Mouse (Mus musculus) splenic B cell, adult 2 months (primary cell): ENCODE measurements around the gene Arhgap23.

Experiments used
- DNase-seq: peaks from one replicate; pipeline ENCODE4 v3.0.0-alpha.2; 2011; ENCODE audit warnings: low read depth, low spot score
- H3K27me3 ChIP-seq: 2 replicates; pipeline ENCODE4 v1.6.1; 2012; ENCODE audit warnings: mild to moderate bottlenecking, low read length, moderate library complexity, mixed read lengths; ENCODE audit not compliant: control insufficient read depth, poor library complexity, insufficient read depth, severe bottlenecking
- H3K36me3 ChIP-seq: 2 replicates; pipeline ENCODE4 v1.6.1; 2012; ENCODE audit warnings: mild to moderate bottlenecking, low read length, moderate library complexity, mixed read lengths; ENCODE audit not compliant: control insufficient read depth, poor library complexity, insufficient read depth, severe bottlenecking

Arhgap23 gene

GRCm38 (mm10) chr11:97543181-97543733 lies 127.9 kb downstream of the Arhgap23 start:
- no peak for DNase-seq
- H3K27me3 ChIP-seq, result no peaks in the 10 kb centered on the region
- H3K36me3 ChIP-seq, result no peaks in the 10 kb centered on the region

GRCm38 (mm10) chr11:97543883-97544282 lies 128.6 kb downstream of the Arhgap23 start:
- no peak for DNase-seq
- Histone ChIP-seq H3K27me3 (no peaks in the 10 kb centered on the region), H3K36me3 (no peaks in the 10 kb centered on the region)

DNA sequence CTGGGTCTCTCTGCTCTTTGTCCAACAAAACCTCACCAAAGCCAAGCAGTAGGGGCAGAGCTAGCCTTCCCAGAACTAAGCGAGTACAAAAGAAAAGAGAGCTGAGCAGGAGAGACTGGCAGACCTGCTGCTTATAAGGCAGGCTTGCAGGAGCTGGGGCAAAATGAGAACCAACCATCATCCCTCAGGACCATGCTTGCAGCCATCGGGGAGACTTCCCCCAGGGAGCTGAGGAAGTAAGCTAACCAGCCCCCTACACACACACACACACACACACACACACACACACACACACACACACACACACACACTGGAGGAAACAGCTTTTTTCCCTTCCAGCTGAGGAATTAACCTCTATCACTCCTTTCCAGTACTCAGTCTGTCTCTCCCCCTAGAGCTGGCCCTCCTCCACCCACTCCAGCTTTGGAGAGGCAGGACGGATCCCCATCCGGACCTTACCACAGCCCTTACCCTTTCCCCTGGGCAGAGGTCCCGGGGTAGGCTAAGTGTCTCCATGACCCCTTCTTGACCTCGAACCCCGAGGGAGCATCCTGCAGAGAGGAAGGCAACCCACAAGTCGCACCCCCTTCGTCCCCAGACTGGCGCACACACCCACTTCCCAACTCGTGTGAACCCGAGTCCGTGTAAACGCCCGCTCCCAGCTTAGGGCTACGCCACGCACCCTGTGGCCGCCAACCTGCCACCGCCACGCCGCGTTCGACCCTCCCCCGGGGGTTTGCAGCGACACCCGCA lies 130.7 kb downstream of the Arhgap23 start:
- no peak for DNase-seq
- Histone ChIP-seq H3K27me3 (no peaks in the 10 kb centered on the region), H3K36me3 (no peaks in the 10 kb centered on the region)

- DNase-seq, result no peak
- no peaks in the 10 kb centered on the region for H3K27me3 ChIP-seq
- H3K36me3 ChIP-seq, result no peaks in the 10 kb centered on the region
These were observed 131.6 kb downstream of the Arhgap23 start for GRCm38 (mm10) chr11:97546804-97547411.

GRCm38 (mm10) chr11:97547957-97548706 lies 132.8 kb downstream of the Arhgap23 start:
- Histone ChIP-seq H3K36me3 (no peaks in the 10 kb centered on the region), H3K27me3 (no peaks in the 10 kb centered on the region)
- no peak for DNase-seq

DNA sequence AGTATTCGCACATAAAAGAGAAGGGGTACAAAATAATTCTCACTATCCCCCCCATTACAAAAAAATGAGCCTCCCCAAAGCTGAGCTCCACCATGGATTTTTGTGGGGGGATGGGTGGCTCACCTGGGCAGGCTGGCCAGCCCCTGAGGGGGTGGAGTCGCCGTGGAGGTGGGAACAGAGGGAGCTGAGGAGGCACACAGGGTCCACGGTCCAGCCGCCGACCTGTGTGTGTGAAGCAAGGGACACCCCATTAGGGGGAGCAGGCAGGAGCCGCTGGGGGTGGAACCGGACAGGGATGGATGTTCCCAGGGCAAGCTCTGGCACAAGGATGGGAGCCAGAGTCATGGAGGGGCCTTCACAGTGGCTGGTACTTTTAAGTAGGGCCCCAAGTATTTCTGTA lies 133.4 kb downstream of the Arhgap23 start:
- no peaks in the 10 kb centered on the region for H3K36me3 ChIP-seq
- no peak for DNase-seq
- no peaks in the 10 kb centered on the region for H3K27me3 ChIP-seq
